Mouse (Mus musculus) liver, embryonic 16.5 days (tissue): ENCODE data around the gene Crtac1. TPM values are rescaled to one million over a fixed set of nuclear protein-coding genes. Genes with fewer than 3 reads are reported as not detected.

Experiments used
- ATAC-seq: fragments of 200-750 bp; cut with Nextera tagmentation; 2 replicates; pipeline ENCODE4 v1.8.0; 2017; ENCODE audit warnings: low read depth, mild to moderate bottlenecking, moderate number of reproducible peaks, moderate library complexity
- H3K27ac ChIP-seq: fragments of 300-500 bp; sonication (generic); 2 replicates; pipeline ENCODE4 v1.5.1; 2014; ENCODE audit warnings: mild to moderate bottlenecking, low read length
- H3K27me3 ChIP-seq: fragments of 300-500 bp; sonication (generic); 2 replicates; pipeline ENCODE4 v1.6.1; 2014; ENCODE audit warnings: low read depth, low read length, mixed read lengths; ENCODE audit not compliant: control insufficient read depth, insufficient read depth
- H3K36me3 ChIP-seq: fragments of 300-500 bp; sonication (generic); 2 replicates; pipeline ENCODE4 v1.6.1; 2014; ENCODE audit warnings: mild to moderate bottlenecking; ENCODE audit not compliant: control insufficient read depth, insufficient read depth
- H3K4me1 ChIP-seq: fragments of 300-500 bp; sonication (generic); 2 replicates; pipeline ENCODE4 v1.6.1; 2014; ENCODE audit warnings: low read depth, low read length, mixed read lengths; ENCODE audit not compliant: control insufficient read depth
- H3K4me2 ChIP-seq: fragments of 300-500 bp; sonication (generic); 2 replicates; pipeline ENCODE4 v1.6.1; 2014; ENCODE audit warnings: low read depth, low read length, mixed read lengths
- H3K4me3 ChIP-seq: fragments of 300-500 bp; sonication (generic); 2 replicates; pipeline ENCODE4 v1.5.1; 2014; ENCODE audit warnings: low read depth, mild to moderate bottlenecking, low read length
- H3K9ac ChIP-seq: fragments of 300-500 bp; sonication (generic); 2 replicates; pipeline ENCODE4 v1.6.1; 2014; ENCODE audit warnings: low read depth, low read length
- H3K9me3 ChIP-seq: fragments of 300-500 bp; sonication (generic); replicated peaks from 2 replicates; pipeline ENCODE4 v1.6.1; 2016; ENCODE audit warnings: low read length; ENCODE audit not compliant: control insufficient read depth
- WGBS: fragments of 180-500 bp; shearing (Covaris S2); extraction: QIAGEN DNeasy Blood & Tissue Kit; methylation state at CpG from one replicate; pipeline ENCODE4 v1.1.7; 2014; ENCODE audit not compliant: insufficient replicate concordance; 5-methylcytosine and 5-hydroxymethylcytosine counted together
- polyA plus RNA-seq: library from polyadenylated mRNA; unstranded; fragments of >200 nt; fragmentation: Nextera tagmentation; extraction: Ambion mirVana; gene quantifications from 2 replicates; pipeline ENCODE4 v1.2.1, GENCODE M21; 2015

Gene Crtac1
- polyA plus RNA-seq, 1 experiment from 2014 or later, result 0.08 TPM

GRCm38 (mm10) chr19:42270119-42270518 is 161.5 kb downstream of the Crtac1 start:
- Histone ChIP-seq H3K4me1 (no peaks in the 10 kb centered on the region), H3K36me3 (no peaks in the 10 kb centered on the region), H3K4me2 (no peak overlapping the region), H3K9ac (no peak overlapping the region), H3K27ac (no peak overlapping the region), H3K4me3 (no peak overlapping the region), H3K9me3 (no peaks in the 10 kb centered on the region), H3K27me3 (peaks cover 2% of the 10 kb centered on the region; the same call in 1 of the 2 replicates)
- ATAC-seq, result no peak
- 52% methylated on average over 6 of the region's 6 CpGs for WGBS

GRCm38 (mm10) chr19:42268337-42268736 is 163.2 kb downstream of the Crtac1 start:
- ATAC-seq, result no peak
- peaks cover 2% of the 10 kb centered on the region; the same call in 1 of the 2 replicates for H3K27me3 ChIP-seq
- no peaks in the 10 kb centered on the region for H3K4me1 ChIP-seq
- H3K9ac ChIP-seq, result no peak overlapping the region
- H3K27ac ChIP-seq, result no peak overlapping the region
- H3K4me2 ChIP-seq, result no peak overlapping the region
- no peaks in the 10 kb centered on the region for H3K9me3 ChIP-seq
- 2% methylated on average over 19 of the region's 19 CpGs for WGBS
- H3K36me3 ChIP-seq, result no peaks in the 10 kb centered on the region
- H3K4me3 ChIP-seq, result no peak overlapping the region

- Histone ChIP-seq H3K9me3 (no peaks in the 10 kb centered on the region), H3K36me3 (no peaks in the 10 kb centered on the region), H3K4me1 (no peaks in the 10 kb centered on the region), H3K27ac (no peak overlapping the region), H3K9ac (no peak overlapping the region), H3K4me2 (no peak overlapping the region), H3K4me3 (no peak overlapping the region), H3K27me3 (peaks cover 2% of the 10 kb centered on the region; the same call in 1 of the 2 replicates)
- no peak for ATAC-seq
- WGBS, result 28% methylated on average over 3 of the region's 3 CpGs
Observed at GRCm38 (mm10) chr19:42263524-42263923, 168.1 kb downstream of the Crtac1 start.

DNA sequence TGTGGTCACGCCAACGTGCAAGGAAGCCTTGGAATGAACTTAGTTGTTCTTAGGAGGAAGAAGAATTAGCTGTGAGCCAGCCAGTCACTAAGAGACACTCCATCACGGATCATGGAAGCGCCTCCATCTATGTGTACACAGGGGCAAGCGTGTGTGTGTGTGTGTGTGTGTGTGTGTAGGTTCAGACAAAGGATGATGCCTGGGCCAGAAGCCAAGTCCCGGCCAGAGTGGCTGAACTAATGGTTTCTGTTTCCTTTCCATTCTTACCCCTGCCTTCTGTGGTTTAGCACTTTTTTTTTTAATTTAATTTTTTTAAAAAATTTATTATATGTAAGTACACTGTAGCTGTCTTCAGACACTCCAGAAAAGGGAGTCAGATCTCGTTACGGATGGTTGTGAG is 171.1 kb downstream of the Crtac1 start:
- Histone ChIP-seq H3K4me2 (no peak overlapping the region), H3K9ac (no peak overlapping the region), H3K9me3 (no peaks in the 10 kb centered on the region), H3K36me3 (no peaks in the 10 kb centered on the region), H3K4me3 (no peak overlapping the region), H3K27me3 (peaks cover 6% of the 10 kb centered on the region), H3K27ac (no peak overlapping the region), H3K4me1 (no peaks in the 10 kb centered on the region)
- no peak for ATAC-seq
- 64% methylated on average over 8 of the region's 8 CpGs for WGBS

DNA sequence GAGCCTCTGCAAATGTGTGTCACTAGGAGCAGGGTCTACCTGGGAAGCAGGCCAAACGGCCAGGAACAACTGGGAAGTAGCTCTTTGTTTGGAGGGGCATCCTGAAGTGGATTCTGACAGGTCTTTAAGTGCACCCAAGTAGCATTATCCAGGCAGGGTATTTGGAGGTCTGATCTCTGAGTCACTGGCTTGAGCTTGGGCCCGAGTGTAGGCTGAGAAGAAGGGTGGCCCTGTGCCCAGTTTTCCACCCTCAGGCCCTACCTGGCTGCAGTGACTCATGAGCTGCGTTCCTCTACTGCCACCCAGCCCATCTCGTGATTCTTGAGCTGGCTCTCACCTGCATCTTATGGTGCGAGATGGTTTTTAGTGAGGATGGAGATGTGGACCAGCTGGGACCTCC is 173.0 kb downstream of the Crtac1 start:
- Histone ChIP-seq H3K4me2 (no peak overlapping the region), H3K27ac (no peak overlapping the region), H3K36me3 (no peaks in the 10 kb centered on the region), H3K9me3 (no peaks in the 10 kb centered on the region), H3K4me1 (no peaks in the 10 kb centered on the region; the same call in 1 of the 2 replicates), H3K9ac (no peak overlapping the region), H3K4me3 (no peak overlapping the region), H3K27me3 (peaks cover 16% of the 10 kb centered on the region)
- 39% methylated on average over 5 of the region's 5 CpGs for WGBS
- ATAC-seq, result no peak

GRCm38 (mm10) chr19:42258031-42258430 is 173.6 kb downstream of the Crtac1 start:
- no peak overlapping the region for H3K9ac ChIP-seq
- H3K27me3 ChIP-seq, result peaks cover 18% of the 10 kb centered on the region
- no peak overlapping the region for H3K27ac ChIP-seq
- H3K9me3 ChIP-seq, result no peaks in the 10 kb centered on the region
- no peaks in the 10 kb centered on the region; the same call in 1 of the 2 replicates for H3K4me1 ChIP-seq
- H3K4me3 ChIP-seq, result no peak overlapping the region
- H3K36me3 ChIP-seq, result no peaks in the 10 kb centered on the region
- no peak for ATAC-seq
- H3K4me2 ChIP-seq, result no peak overlapping the region
- WGBS, result 52% methylated on average over 3 of the region's 3 CpGs

- H3K27me3 ChIP-seq, result peaks cover 18% of the 10 kb centered on the region
- WGBS, result 69% methylated on average over 12 of the region's 12 CpGs
- no peaks in the 10 kb centered on the region for H3K9me3 ChIP-seq
- H3K9ac ChIP-seq, result no peak overlapping the region
- no peak overlapping the region for H3K4me2 ChIP-seq
- H3K4me1 ChIP-seq, result no peaks in the 10 kb centered on the region; the same call in 1 of the 2 replicates
- H3K4me3 ChIP-seq, result no peak overlapping the region
- H3K27ac ChIP-seq, result no peak overlapping the region
- no peaks in the 10 kb centered on the region for H3K36me3 ChIP-seq
- ATAC-seq, result no peak
Observed at GRCm38 (mm10) chr19:42257241-42257635, 174.3 kb downstream of the Crtac1 start.

GRCm38 (mm10) chr19:42256611-42257240 is 174.9 kb downstream of the Crtac1 start:
- Histone ChIP-seq H3K4me3 (no peak overlapping the region), H3K36me3 (no peaks in the 10 kb centered on the region), H3K9ac (no peak overlapping the region), H3K27me3 (peaks cover 18% of the 10 kb centered on the region), H3K27ac (no peak overlapping the region), H3K9me3 (no peaks in the 10 kb centered on the region), H3K4me2 (no peak overlapping the region), H3K4me1 (no peaks in the 10 kb centered on the region; the same call in 1 of the 2 replicates)
- ATAC-seq, result no peak
- WGBS, result 73% methylated on average over 12 of the region's 12 CpGs

- Histone ChIP-seq H3K27ac (no peak overlapping the region), H3K27me3 (peaks cover 18% of the 10 kb centered on the region), H3K36me3 (no peaks in the 10 kb centered on the region), H3K4me1 (no peaks in the 10 kb centered on the region; the same call in 1 of the 2 replicates), H3K4me2 (peak overlapping the region; percentile 38), H3K4me3 (peak overlapping the region; percentile 16; the same call in 1 of the 2 replicates), H3K9me3 (no peaks in the 10 kb centered on the region), H3K9ac (no peak overlapping the region)
- 3% methylated on average over 40 of the region's 42 CpGs for WGBS
- ATAC-seq, result peak; percentile 51
Observed at GRCm38 (mm10) chr19:42255784-42256610, 175.6 kb downstream of the Crtac1 start.
